Mouse (Mus musculus) embryonic fibroblast, embryonic 13.5 days (primary cell): Measurements from ENCODE around the gene Gm20388. TPM values are rescaled to one million over a fixed set of nuclear protein-coding genes. Genes with fewer than 3 reads are reported as not detected.
"Not testable (repeated sequence)": the region's sequence is repeated elsewhere in the genome, so short reads cannot be mapped to it uniquely, and the experiment has no call there.

ENCODE experiments used
- H3K27ac ChIP-seq: 2 replicates; pipeline ENCODE4 v1.5.1; 2012; ENCODE audit warnings: low read length, control low read depth, inconsistent platforms; ENCODE audit not compliant: insufficient read depth
- H3K4me1 ChIP-seq: 2 replicates; pipeline ENCODE4 v1.6.1; 2011; ENCODE audit warnings: low read length; ENCODE audit not compliant: control insufficient read depth, insufficient read depth
- H3K4me3 ChIP-seq: 2 replicates; pipeline ENCODE4 v1.5.1; 2011; ENCODE audit warnings: mild to moderate bottlenecking, control low read depth, low read length; ENCODE audit not compliant: insufficient read depth
- CTCF ChIP-seq: IDR thresholded peaks from 2 replicates; pipeline ENCODE4 v1.5.1; 2011; ENCODE audit warnings: mild to moderate bottlenecking, control low read depth, low read length, moderate library complexity, borderline replicate concordance; ENCODE audit not compliant: insufficient read depth
- POLR2A ChIP-seq: IDR thresholded peaks from 2 replicates; pipeline ENCODE4 v1.6.1; 2011; ENCODE audit warnings: low read depth, mild to moderate bottlenecking, control low read depth, low read length, moderate library complexity
- polyA plus RNA-seq: library from polyadenylated mRNA; stranded (reverse); fragments of >200 nt; gene quantifications from 2 replicates; pipeline ENCODE4 v1.2.4, GENCODE M21; 2011; ENCODE audit warnings: low read depth; ENCODE audit not compliant: missing spikeins, insufficient read length

The Gm20388 gene
- polyA plus RNA-seq, 1 experiment, result 82.8 TPM

GRCm38 (mm10) chr8:124161683-124162082 lies 4251.0 kb downstream of the Gm20388 start:
- Histone ChIP-seq H3K27ac (no peak overlapping the region), H3K4me1 (0 out of 2 replicates have a peak, but pooled peaks cover 2% of the 10 kb centered on the region), H3K4me3 (no peak overlapping the region)
- TF ChIP-seq CTCF (no peak), POLR2A (no peak)

DNA sequence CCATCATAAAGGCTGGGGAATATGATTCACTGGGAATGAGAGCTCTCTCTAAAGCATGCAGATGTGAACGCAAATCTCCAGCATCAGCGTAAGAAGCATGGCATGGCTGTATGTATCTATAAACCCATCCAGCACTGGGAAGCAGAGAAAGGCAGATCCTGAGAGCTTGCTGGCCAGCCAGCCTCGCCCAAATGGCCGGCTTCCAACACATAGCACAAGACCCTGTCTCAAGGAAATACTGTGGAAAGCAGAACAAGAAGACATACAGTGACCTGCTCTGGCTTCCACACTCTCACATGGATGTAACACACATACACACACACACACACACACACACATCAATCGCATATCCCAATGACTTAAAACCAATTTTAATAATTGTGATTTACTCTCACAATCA lies 4252.6 kb downstream of the Gm20388 start:
- no peak overlapping the region for H3K4me3 ChIP-seq
- 0 out of 2 replicates have a peak, but pooled peaks cover 2% of the 10 kb centered on the region for H3K4me1 ChIP-seq
- no peak overlapping the region for H3K27ac ChIP-seq
- TF ChIP-seq POLR2A (no peak), CTCF (no peak)

DNA sequence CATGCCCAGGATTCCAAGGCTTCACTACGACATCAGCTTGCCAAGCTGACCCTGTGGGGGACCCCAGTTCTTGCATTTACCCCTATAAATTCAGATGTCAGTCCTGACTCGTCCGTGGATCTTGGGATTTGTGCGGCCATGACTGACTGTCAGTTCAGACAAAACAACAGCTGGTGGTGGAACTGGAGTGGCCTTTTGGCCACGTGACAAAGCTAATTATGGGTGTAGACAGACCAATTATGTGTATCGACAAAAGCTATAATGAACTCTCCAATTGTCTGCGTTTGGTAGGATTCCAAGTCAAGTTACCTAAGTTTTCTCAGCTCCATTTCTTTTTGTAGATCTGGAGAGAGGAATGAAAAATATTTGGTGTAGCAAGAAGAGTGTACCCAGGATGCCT lies 4259.1 kb downstream of the Gm20388 start:
- H3K4me1 ChIP-seq, result peaks cover 12% of the 10 kb centered on the region; the same call in 1 of the 2 replicates
- H3K27ac ChIP-seq, result no peak overlapping the region
- TF ChIP-seq POLR2A (no peak), CTCF (no peak)
- H3K4me3 ChIP-seq, result no peak overlapping the region

DNA sequence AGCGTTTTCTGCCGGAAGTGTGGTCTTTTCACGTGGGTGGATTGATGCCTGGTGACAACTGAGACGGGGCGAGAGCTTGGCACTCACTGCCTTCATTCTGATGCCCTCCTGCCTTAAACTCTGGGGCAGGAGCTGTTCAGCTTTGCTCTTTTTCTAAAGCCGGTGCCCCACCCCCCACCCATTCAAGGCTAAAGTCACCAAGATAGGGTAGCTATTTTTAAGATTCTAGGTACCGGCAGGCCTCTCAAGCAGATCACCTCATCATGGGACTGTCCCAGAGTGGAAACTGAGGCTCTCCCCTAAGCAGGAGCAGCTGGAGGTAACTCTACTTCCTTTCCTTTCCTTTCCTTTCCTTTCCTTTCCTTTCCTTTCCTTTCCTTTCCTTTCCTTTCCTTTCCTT lies 4260.0 kb downstream of the Gm20388 start:
- Histone ChIP-seq H3K4me1 (peaks cover 12% of the 10 kb centered on the region; the same call in 1 of the 2 replicates), H3K27ac (no peak overlapping the region), H3K4me3 (no peak overlapping the region)
- no peak for TF ChIP-seq CTCF
- TF ChIP-seq POLR2A, result no peak

- no peak overlapping the region for H3K27ac ChIP-seq
- TF ChIP-seq POLR2A (no peak), CTCF (no peak)
- peaks cover 12% of the 10 kb centered on the region; the same call in 1 of the 2 replicates for H3K4me1 ChIP-seq
Measured at GRCm38 (mm10) chr8:124171557-124172528, 4261.2 kb downstream of the Gm20388 start.

DNA sequence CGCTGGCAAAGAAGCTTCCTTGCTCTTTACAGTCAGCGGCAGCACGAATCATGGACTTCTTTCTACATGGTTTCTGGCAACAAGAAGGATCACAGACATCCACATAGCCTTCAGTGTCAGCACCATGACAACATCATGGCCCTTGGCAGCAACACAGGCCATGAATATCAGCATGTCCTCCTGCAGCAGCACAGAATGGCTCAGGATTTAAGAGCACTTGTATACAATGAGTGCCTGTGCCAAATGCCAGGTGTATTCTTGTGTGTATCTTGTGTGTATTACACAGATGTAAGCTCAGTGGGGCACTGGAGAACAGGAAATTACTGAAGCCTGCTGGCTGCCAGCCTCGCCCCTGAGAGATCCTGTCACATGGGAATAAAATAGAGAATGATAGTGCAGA lies 4263.0 kb downstream of the Gm20388 start:
- Histone ChIP-seq H3K27ac (no peak overlapping the region), H3K4me3 (no peak overlapping the region), H3K4me1 (peaks cover 12% of the 10 kb centered on the region; the same call in 1 of the 2 replicates)
- no peak for TF ChIP-seq POLR2A
- TF ChIP-seq CTCF, result no peak

More at GRCm38 (mm10) chr8:124171557-124172528, 4261.2 kb downstream of the Gm20388 start:
- H3K4me3 ChIP-seq, result no peak overlapping the region

- H3K4me1 ChIP-seq, result peaks cover 12% of the 10 kb centered on the region; the same call in 1 of the 2 replicates
- TF ChIP-seq CTCF (no peak), POLR2A (no peak)
- no peak overlapping the region for H3K4me3 ChIP-seq
- no peak overlapping the region for H3K27ac ChIP-seq
Measured at GRCm38 (mm10) chr8:124176133-124176532, 4265.5 kb downstream of the Gm20388 start.

DNA sequence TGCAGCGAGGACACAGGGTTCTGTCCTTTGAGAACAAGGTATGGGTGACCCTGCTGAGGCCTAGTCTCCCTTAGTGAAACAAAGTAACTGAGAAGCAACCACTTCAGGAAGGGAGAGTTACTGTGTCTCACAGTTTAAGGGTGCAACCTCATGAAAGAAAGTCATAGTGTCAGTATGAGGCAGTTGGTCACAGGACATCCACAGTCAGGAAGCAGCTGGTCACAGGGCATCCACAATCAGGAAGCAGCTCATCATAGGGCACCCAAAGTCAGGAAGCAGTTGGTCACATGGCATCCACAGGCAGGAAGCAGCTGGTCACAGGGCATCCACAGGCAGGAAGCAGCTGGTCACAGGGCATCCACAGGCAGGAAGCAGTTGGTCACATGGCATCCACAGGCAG lies 4266.5 kb downstream of the Gm20388 start:
- H3K27ac ChIP-seq, H3K4me3 ChIP-seq, H3K4me1 ChIP-seq: not testable (repeated sequence)

DNA sequence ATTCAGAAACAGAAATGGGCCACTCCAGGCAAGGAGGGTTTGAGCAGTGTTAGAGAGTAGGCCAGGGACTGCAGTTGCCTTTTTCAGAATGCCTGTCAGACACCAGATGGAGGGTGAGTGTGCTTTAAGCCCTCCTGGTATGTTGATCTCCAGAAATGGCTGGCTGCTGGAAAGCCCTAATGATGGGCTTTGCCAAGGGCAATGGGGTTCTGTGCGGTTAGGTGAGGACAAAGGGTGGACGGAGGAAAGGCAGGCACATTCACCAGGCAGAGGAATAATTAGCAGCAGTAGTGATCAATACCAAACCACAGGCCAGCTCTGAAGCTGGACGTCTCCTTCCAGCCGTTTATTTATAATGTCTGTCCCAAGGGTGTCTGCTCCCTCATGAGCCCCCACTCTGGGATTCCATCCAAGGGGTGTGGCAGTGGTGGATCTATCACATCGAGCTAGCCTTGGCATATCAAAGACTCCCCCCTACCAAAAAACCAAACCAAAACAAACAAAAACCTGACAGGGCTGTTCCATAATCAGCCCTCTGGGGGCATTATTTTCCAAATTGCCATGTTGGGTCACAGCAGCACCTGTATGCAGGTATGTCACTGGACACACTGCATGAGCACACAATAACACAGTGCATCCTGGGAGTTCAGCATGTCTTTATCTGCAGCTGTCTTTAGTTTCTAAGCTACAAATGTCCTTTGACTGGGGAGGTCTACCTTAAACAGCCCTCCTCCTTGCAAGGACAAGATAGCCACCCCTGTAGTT lies 4270.2 kb downstream of the Gm20388 start:
- Histone ChIP-seq H3K4me3 (no peak overlapping the region), H3K27ac (no peak overlapping the region), H3K4me1 (no peaks in the 10 kb centered on the region; the same call in 1 of the 2 replicates)
- TF ChIP-seq CTCF (no peak), POLR2A (no peak)

DNA sequence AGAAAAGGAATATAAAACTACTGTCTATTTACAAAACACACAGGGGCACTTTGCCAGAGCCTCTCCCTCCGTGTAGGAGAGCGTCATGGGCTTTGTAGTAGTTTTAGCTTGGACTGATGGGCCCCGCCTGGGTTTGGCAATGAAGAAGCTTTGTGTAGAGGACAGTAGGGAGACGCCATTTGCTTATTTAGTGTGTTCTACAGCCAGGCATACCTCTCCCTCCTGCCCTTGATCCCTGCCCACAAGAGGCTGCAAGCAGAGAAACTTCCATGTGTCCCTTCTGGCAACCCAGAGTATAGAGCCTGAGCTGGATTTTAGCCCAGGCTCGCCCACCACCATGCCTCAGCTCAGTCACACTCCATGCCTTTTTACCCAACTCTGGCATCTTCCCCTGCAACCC lies 4271.1 kb downstream of the Gm20388 start:
- no peak overlapping the region for H3K27ac ChIP-seq

More for the DNA sequence above, 4271.1 kb downstream of the Gm20388 start:
- TF ChIP-seq POLR2A (no peak), CTCF (no peak)
- no peak overlapping the region for H3K4me3 ChIP-seq
- no peaks in the 10 kb centered on the region; the same call in 1 of the 2 replicates for H3K4me1 ChIP-seq
